Mouse (Mus musculus): ENCODE measurements around the gene Adk. TPM values are rescaled to one million over a fixed set of nuclear protein-coding genes. Genes with fewer than 3 reads are reported as not detected.

The Adk gene
- polyA plus RNA-seq, 1 experiment from 2014 or later = 475 TPM

GRCm38 (mm10) chr14:21399506-21399905 is 347.1 kb downstream of the Adk start:
- ATAC-seq (no peak), DNase-seq (no peak)
- H3K27me3 ChIP-seq (ENCODE audit: insufficient read depth, low read length) = no peaks in the 10 kb centered on the region
- no peaks in the 10 kb centered on the region for H3K4me1 ChIP-seq (ENCODE audit: insufficient read depth)
- H3K9ac ChIP-seq (replicated peaks) = no peak overlapping the region
- H3K36me3 ChIP-seq (replicated peaks; ENCODE audit: insufficient read depth, low read length) = 0 out of 2 replicates have a peak, but pooled peaks cover 3% of the 10 kb centered on the region
- TF ChIP-seq CTCF (IDR thresholded peaks at IDR 0.05; ENCODE audit: low read depth) = no peak
- TF ChIP-seq EP300 (IDR thresholded peaks at IDR 0.05; ENCODE audit: low read depth) = no peak
- 87% methylated on average over 7 of the region's 7 CpGs for WGBS (ENCODE audit: insufficient replicate concordance)
- H3K4me3 ChIP-seq (ENCODE audit: low read depth, low read length) = no peak overlapping the region
- H3K9me3 ChIP-seq (ENCODE audit: low read length) = no peaks in the 10 kb centered on the region
- no peak overlapping the region for H3K4me2 ChIP-seq (ENCODE audit: low read depth, low read length)
- H3K27ac ChIP-seq (ENCODE audit: low read depth) = no peak overlapping the region

GRCm38 (mm10) chr14:21402157-21402601 is 349.8 kb downstream of the Adk start:
- Histone ChIP-seq H3K27me3 (ENCODE audit: insufficient read depth, low read length) (no peaks in the 10 kb centered on the region), H3K9me3 (ENCODE audit: low read length) (no peaks in the 10 kb centered on the region), H3K27ac (ENCODE audit: low read depth) (no peak overlapping the region), H3K4me2 (ENCODE audit: low read depth, low read length) (no peak overlapping the region), H3K4me3 (ENCODE audit: low read depth, low read length) (no peak overlapping the region), H3K9ac (replicated peaks) (no peak overlapping the region), H3K36me3 (replicated peaks; ENCODE audit: insufficient read depth, low read length) (peaks cover 3% of the 10 kb centered on the region; the same call in 1 of the 2 replicates), H3K4me1 (ENCODE audit: insufficient read depth) (no peaks in the 10 kb centered on the region)
- WGBS (ENCODE audit: insufficient replicate concordance) = 81% methylated on average over 8 of the region's 8 CpGs
- DNase-seq = no peak
- no peak for ATAC-seq
- no peak for TF ChIP-seq CTCF (IDR thresholded peaks at IDR 0.05; ENCODE audit: low read depth)
- TF ChIP-seq EP300 (IDR thresholded peaks at IDR 0.05; ENCODE audit: low read depth) = no peak

- no peak for TF ChIP-seq EP300 (IDR thresholded peaks at IDR 0.05; ENCODE audit: low read depth)
- TF ChIP-seq CTCF (IDR thresholded peaks at IDR 0.05; ENCODE audit: low read depth) = no peak
- no peaks in the 10 kb centered on the region for H3K27me3 ChIP-seq (ENCODE audit: insufficient read depth, low read length)
- H3K4me3 ChIP-seq (ENCODE audit: low read depth, low read length) = no peak overlapping the region
- H3K9ac ChIP-seq (replicated peaks) = no peak overlapping the region
- peaks cover 1% of the 10 kb centered on the region; the same call in 1 of the 2 replicates for H3K36me3 ChIP-seq (replicated peaks; ENCODE audit: insufficient read depth, low read length)
- no peak for ATAC-seq
- H3K9me3 ChIP-seq (ENCODE audit: low read length) = no peaks in the 10 kb centered on the region
- no peaks in the 10 kb centered on the region for H3K4me1 ChIP-seq (ENCODE audit: insufficient read depth)
- 81% methylated on average over 8 of the region's 8 CpGs for WGBS (ENCODE audit: insufficient replicate concordance)
- no peak for DNase-seq
- H3K27ac ChIP-seq (ENCODE audit: low read depth) = no peak overlapping the region
- H3K4me2 ChIP-seq (ENCODE audit: low read depth, low read length) = no peak overlapping the region
Observed at GRCm38 (mm10) chr14:21402621-21403405, 350.4 kb downstream of the Adk start.

- Histone ChIP-seq H3K9me3 (ENCODE audit: low read length) (no peaks in the 10 kb centered on the region), H3K27me3 (ENCODE audit: insufficient read depth, low read length) (no peaks in the 10 kb centered on the region), H3K4me1 (ENCODE audit: insufficient read depth) (no peaks in the 10 kb centered on the region), H3K27ac (ENCODE audit: low read depth) (no peak overlapping the region), H3K9ac (replicated peaks) (no peak overlapping the region), H3K36me3 (replicated peaks; ENCODE audit: insufficient read depth, low read length) (no peaks in the 10 kb centered on the region; the same call in 1 of the 2 replicates), H3K4me2 (ENCODE audit: low read depth, low read length) (no peak overlapping the region), H3K4me3 (ENCODE audit: low read depth, low read length) (no peak overlapping the region)
- 94% methylated on average over 5 of the region's 5 CpGs for whole genome bisulfite sequencing (ENCODE audit: insufficient replicate concordance)
- ATAC-seq (no peak), DNase-seq (no peak)
- TF ChIP-seq EP300 (IDR thresholded peaks at IDR 0.05; ENCODE audit: low read depth) (no peak), CTCF (IDR thresholded peaks at IDR 0.05; ENCODE audit: low read depth) (no peak)
Observed at GRCm38 (mm10) chr14:21406946-21407345, 354.6 kb downstream of the Adk start.

GRCm38 (mm10) chr14:21408846-21409245 is 356.5 kb downstream of the Adk start:
- H3K4me3 ChIP-seq (ENCODE audit: low read depth, low read length) = no peak overlapping the region
- DNase-seq = no peak
- no peaks in the 10 kb centered on the region for H3K9me3 ChIP-seq (ENCODE audit: low read length)
- H3K4me1 ChIP-seq (ENCODE audit: insufficient read depth) = no peaks in the 10 kb centered on the region
- ATAC-seq = no peak
- no peak overlapping the region for H3K9ac ChIP-seq (replicated peaks)
- TF ChIP-seq EP300 (IDR thresholded peaks at IDR 0.05; ENCODE audit: low read depth) (no peak), CTCF (IDR thresholded peaks at IDR 0.05; ENCODE audit: low read depth) (no peak)
- 79% methylated on average over 4 of the region's 4 CpGs for WGBS (ENCODE audit: insufficient replicate concordance)
- no peak overlapping the region for H3K4me2 ChIP-seq (ENCODE audit: low read depth, low read length)
- H3K27ac ChIP-seq (ENCODE audit: low read depth) = no peak overlapping the region
- no peaks in the 10 kb centered on the region; the same call in 1 of the 2 replicates for H3K36me3 ChIP-seq (replicated peaks; ENCODE audit: insufficient read depth, low read length)
- no peaks in the 10 kb centered on the region for H3K27me3 ChIP-seq (ENCODE audit: insufficient read depth, low read length)

- no peak overlapping the region for H3K4me3 ChIP-seq (ENCODE audit: low read depth, low read length)
- no peak for TF ChIP-seq EP300 (IDR thresholded peaks at IDR 0.05; ENCODE audit: low read depth)
- no peak for TF ChIP-seq CTCF (IDR thresholded peaks at IDR 0.05; ENCODE audit: low read depth)
- H3K27me3 ChIP-seq (ENCODE audit: insufficient read depth, low read length) = no peaks in the 10 kb centered on the region
- ATAC-seq = no peak
- H3K36me3 ChIP-seq (replicated peaks; ENCODE audit: insufficient read depth, low read length) = no peaks in the 10 kb centered on the region
- H3K4me2 ChIP-seq (ENCODE audit: low read depth, low read length) = no peak overlapping the region
- H3K9ac ChIP-seq (replicated peaks) = no peak overlapping the region
- H3K9me3 ChIP-seq (ENCODE audit: low read length) = no peaks in the 10 kb centered on the region
- no peaks in the 10 kb centered on the region for H3K4me1 ChIP-seq (ENCODE audit: insufficient read depth)
- H3K27ac ChIP-seq (ENCODE audit: low read depth) = no peak overlapping the region
- WGBS (ENCODE audit: insufficient replicate concordance) = 80% methylated on average over 7 of the region's 7 CpGs
- no peak for DNase-seq
Observed at GRCm38 (mm10) chr14:21410769-21411477, 358.5 kb downstream of the Adk start.
